Mouse (Mus musculus) Muller cell, postnatal 12 days (primary cell): Measurements from ENCODE around the gene Hpdl.

Experiments
- DNase-seq: peaks from one replicate; pipeline ENCODE4 v3.0.0-alpha.2; 2015; ENCODE audit errors: inconsistent ontology term

The Hpdl gene

GRCm38 (mm10) chr4:116799901-116800300 lies 21.6 kb downstream of the Hpdl start:
- DNase-seq = no peak

GRCm38 (mm10) chr4:116796442-116797110 lies 24.9 kb downstream of the Hpdl start:
- peak; percentile 33 for DNase-seq

GRCm38 (mm10) chr4:116794273-116794672 lies 27.2 kb downstream of the Hpdl start:
- no peak for DNase-seq

GRCm38 (mm10) chr4:116792453-116792852 lies 29.1 kb downstream of the Hpdl start:
- DNase-seq = no peak

- DNase-seq = peak; percentile 58
Measured at GRCm38 (mm10) chr4:116788956-116789355, 32.6 kb downstream of the Hpdl start.

GRCm38 (mm10) chr4:116787985-116788760 lies 33.3 kb downstream of the Hpdl start:
- peak; percentile 59 for DNase-seq

GRCm38 (mm10) chr4:116786587-116786986 lies 34.9 kb downstream of the Hpdl start:
- no peak for DNase-seq

- peak; percentile 85 for DNase-seq
Measured at GRCm38 (mm10) chr4:116782171-116782570, 39.3 kb downstream of the Hpdl start.

GRCm38 (mm10) chr4:116781366-116781765 lies 40.1 kb downstream of the Hpdl start:
- no peak for DNase-seq

GRCm38 (mm10) chr4:116780541-116780940 lies 41.0 kb downstream of the Hpdl start:
- DNase-seq = no peak

GRCm38 (mm10) chr4:116777079-116777478 lies 44.4 kb downstream of the Hpdl start:
- DNase-seq = no peak

GRCm38 (mm10) chr4:116776391-116776790 lies 45.1 kb downstream of the Hpdl start:
- DNase-seq = no peak
